Mouse (Mus musculus) bone marrow, adult 2 months (tissue): Measurements from ENCODE around the gene Nfe2. TPM values are rescaled to one million over a fixed set of nuclear protein-coding genes. Genes with fewer than 3 reads are reported as not detected.

Source experiments
- H3K27ac ChIP-seq: fragments of 200-500 bp; 2 replicates; pipeline ENCODE4 v1.5.1; 2012; ENCODE audit warnings: low read depth, mild to moderate bottlenecking, control low read depth, inconsistent platforms, low read length; ENCODE audit not compliant: control insufficient read depth, poor library complexity, insufficient read depth
- H3K4me1 ChIP-seq: fragments of 200-500 bp; 2 replicates; pipeline ENCODE4 v1.6.1; 2011; ENCODE audit warnings: low read length; ENCODE audit not compliant: control insufficient read depth, insufficient read depth
- H3K4me3 ChIP-seq: fragments of 200-500 bp; replicated peaks from 2 replicates; pipeline ENCODE3; 2011; ENCODE audit warnings: mild to moderate bottlenecking, low read depth, low read length, control low read depth; ENCODE audit not compliant: control insufficient read depth
- CTCF ChIP-seq: fragments of 200-500 bp; IDR thresholded peaks from 2 replicates; pipeline ENCODE4 v1.5.1; 2011; ENCODE audit warnings: low read length, control low read depth; ENCODE audit not compliant: control insufficient read depth, insufficient read depth
- POLR2A ChIP-seq: fragments of 200-500 bp; IDR thresholded peaks from 2 replicates; pipeline ENCODE4 v1.6.1; 2011; ENCODE audit warnings: low read depth, mild to moderate bottlenecking, control low read depth, low read length, borderline replicate concordance; ENCODE audit not compliant: control insufficient read depth
- WGBS: fragments of 180-500 bp; shearing (Covaris S2); methylation state at CpG from one replicate; pipeline ENCODE4 v1.1.7; 2018; 5-methylcytosine and 5-hydroxymethylcytosine counted together
- polyA plus RNA-seq: library from polyadenylated mRNA; stranded (reverse); fragments of >200 nt; gene quantifications from 2 replicates; pipeline ENCODE4 v1.2.4, GENCODE M21; 2011; ENCODE audit warnings: low replicate concordance; ENCODE audit not compliant: missing spikeins, insufficient read depth, insufficient read length

The Nfe2 gene
- polyA plus RNA-seq, 1 experiment: 304 TPM

GRCm38 (mm10) chr15:103295851-103296250 lies 37.6 kb upstream of the Nfe2 start:
- TF ChIP-seq CTCF (no peak), POLR2A (no peak)
- WGBS: 34% methylated on average over 5 of the region's 5 CpGs
- H3K27ac ChIP-seq: no peak overlapping the region
- no peaks in the 10 kb centered on the region for H3K4me1 ChIP-seq
- H3K4me3 ChIP-seq: no peak overlapping the region

DNA sequence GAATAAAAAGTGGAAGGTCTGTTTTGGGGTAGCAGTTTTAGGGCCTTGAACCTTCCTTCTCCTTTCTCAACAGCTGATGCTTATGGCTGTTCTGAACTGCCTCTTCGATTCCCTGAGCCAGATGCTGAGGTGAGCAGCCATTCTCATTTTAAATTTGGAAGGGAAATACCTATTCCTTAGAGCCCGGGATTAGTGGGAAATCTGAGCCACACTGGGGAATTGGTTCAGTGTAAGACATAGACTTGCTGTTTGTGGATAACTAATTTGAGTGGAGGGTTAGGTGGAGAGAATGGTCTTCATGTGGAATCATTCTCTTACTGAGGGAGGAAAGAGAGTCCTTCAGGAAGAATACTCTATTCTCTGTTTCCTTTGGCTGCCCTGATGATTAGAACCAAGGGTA lies 36.4 kb upstream of the Nfe2 start:
- Histone ChIP-seq H3K4me3 (no peak overlapping the region), H3K27ac (no peak overlapping the region), H3K4me1 (no peaks in the 10 kb centered on the region)
- TF ChIP-seq POLR2A (no peak), CTCF (no peak)
- WGBS: 67% methylated on average over 2 of the region's 2 CpGs

- TF ChIP-seq POLR2A (no peak), CTCF (no peak)
- WGBS: 92% methylated on average over 2 of the region's 2 CpGs
- Histone ChIP-seq H3K4me1 (no peaks in the 10 kb centered on the region), H3K4me3 (no peak overlapping the region), H3K27ac (no peak overlapping the region)
These were observed 35.2 kb upstream of the Nfe2 start for GRCm38 (mm10) chr15:103293375-103293774.

- H3K27ac ChIP-seq: no peak overlapping the region
- WGBS: 70% methylated on average over 4 of the region's 4 CpGs
- H3K4me1 ChIP-seq: no peaks in the 10 kb centered on the region
- H3K4me3 ChIP-seq: no peak overlapping the region
- TF ChIP-seq CTCF (no peak), POLR2A (no peak)
These were observed 34.6 kb upstream of the Nfe2 start for GRCm38 (mm10) chr15:103292673-103293345.

- TF ChIP-seq CTCF: no peak
- no peak for TF ChIP-seq POLR2A
- no peak overlapping the region for H3K4me3 ChIP-seq
- no peak overlapping the region for H3K27ac ChIP-seq
- 92% methylated on average over 9 of the region's 9 CpGs for WGBS
- H3K4me1 ChIP-seq: no peaks in the 10 kb centered on the region
These were observed 32.6 kb upstream of the Nfe2 start for GRCm38 (mm10) chr15:103290843-103291242.

- Histone ChIP-seq H3K4me3 (no peak overlapping the region), H3K4me1 (no peaks in the 10 kb centered on the region), H3K27ac (no peak overlapping the region)
- 78% methylated on average over 6 of the region's 6 CpGs for WGBS
- no peak for TF ChIP-seq POLR2A
- TF ChIP-seq CTCF: no peak
These were observed 32.2 kb upstream of the Nfe2 start for GRCm38 (mm10) chr15:103290417-103290816.

DNA sequence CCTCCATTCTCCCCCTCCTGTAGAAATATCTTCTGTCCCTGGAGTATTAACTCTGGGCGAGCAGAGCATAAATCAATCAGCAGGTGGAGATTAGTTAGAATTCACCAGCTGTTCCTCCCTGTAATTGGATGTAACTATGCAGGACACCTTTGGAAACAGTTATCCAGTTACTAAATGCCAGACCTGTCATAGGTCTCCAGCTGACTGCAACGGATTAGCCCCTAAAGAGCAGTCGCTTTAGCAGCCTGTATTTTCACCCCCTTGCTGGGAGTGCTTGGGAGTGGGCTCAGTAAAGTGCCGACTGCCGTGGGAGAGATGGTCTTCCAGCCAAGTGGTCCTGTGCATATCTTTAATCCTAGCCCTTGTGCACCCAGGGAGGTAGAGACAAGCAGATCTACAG lies 31.4 kb upstream of the Nfe2 start:
- 87% methylated on average over 5 of the region's 5 CpGs for WGBS
- Histone ChIP-seq H3K4me3 (no peak overlapping the region), H3K27ac (no peak overlapping the region), H3K4me1 (no peaks in the 10 kb centered on the region)
- TF ChIP-seq POLR2A (no peak), CTCF (no peak)

GRCm38 (mm10) chr15:103285778-103286417 lies 27.7 kb upstream of the Nfe2 start:
- no peak overlapping the region for H3K4me3 ChIP-seq
- 16% methylated on average over 1 of the region's 1 CpGs for WGBS
- no peak for TF ChIP-seq POLR2A
- no peak for TF ChIP-seq CTCF
- H3K4me1 ChIP-seq: no peaks in the 10 kb centered on the region; the same call in 1 of the 2 replicates
- no peak overlapping the region for H3K27ac ChIP-seq
